Mouse (Mus musculus): Measurements from ENCODE around the gene Kbtbd4. TPM values are rescaled to one million over a fixed set of nuclear protein-coding genes. Genes with fewer than 3 reads are reported as not detected.

Gene Kbtbd4
- polyA plus RNA-seq, 1 experiment, result 12.1 TPM

DNA sequence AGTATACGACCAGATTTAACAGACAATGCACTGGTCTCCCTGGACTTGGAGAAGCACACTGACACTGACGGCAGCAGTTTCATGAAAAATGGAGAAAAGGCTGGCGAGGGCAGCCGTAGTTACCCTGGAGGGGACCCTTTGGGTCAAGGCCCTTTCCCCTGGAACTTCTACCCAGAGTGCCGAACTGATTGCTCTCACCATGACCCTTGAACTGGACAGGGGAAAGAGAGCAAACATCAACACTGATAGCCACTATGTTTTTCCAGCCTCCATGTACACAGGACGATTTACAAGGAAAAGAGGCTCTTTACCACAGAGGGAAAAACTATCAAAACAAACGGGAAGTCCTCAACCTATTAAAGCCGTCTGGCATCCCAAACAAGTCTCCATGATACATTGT lies 27.3 kb downstream of the Kbtbd4 start:
- no peak for DNase-seq (ENCODE audit: low read depth in 1 of 2, low spot score in 2 of 2)
- Histone ChIP-seq H3K27me3 (ENCODE audit: control insufficient read depth, insufficient read depth, low read length) (no peaks in the 10 kb centered on the region), H3K4me1 (ENCODE audit: control insufficient read depth, insufficient read depth, insufficient read length) (no peaks in the 10 kb centered on the region), H3K36me3 (ENCODE audit: control insufficient read depth, insufficient read depth, low read length) (no peaks in the 10 kb centered on the region), H3K4me3 (ENCODE audit: extremely low read depth, insufficient read depth, insufficient read length) (no peak overlapping the region), H3K27ac (ENCODE audit: insufficient read depth, low read length) (no peak overlapping the region)
- no peak for TF ChIP-seq CTCF (IDR thresholded peaks at IDR 0.05; ENCODE audit: extremely low read depth, insufficient read depth, insufficient read length, insufficient replicate concordance)
- no peak for TF ChIP-seq POLR2A (IDR thresholded peaks at IDR 0.05; ENCODE audit: low read depth, low read length)
- 87% methylated on average over 8 of the region's 8 CpGs for WGBS

DNA sequence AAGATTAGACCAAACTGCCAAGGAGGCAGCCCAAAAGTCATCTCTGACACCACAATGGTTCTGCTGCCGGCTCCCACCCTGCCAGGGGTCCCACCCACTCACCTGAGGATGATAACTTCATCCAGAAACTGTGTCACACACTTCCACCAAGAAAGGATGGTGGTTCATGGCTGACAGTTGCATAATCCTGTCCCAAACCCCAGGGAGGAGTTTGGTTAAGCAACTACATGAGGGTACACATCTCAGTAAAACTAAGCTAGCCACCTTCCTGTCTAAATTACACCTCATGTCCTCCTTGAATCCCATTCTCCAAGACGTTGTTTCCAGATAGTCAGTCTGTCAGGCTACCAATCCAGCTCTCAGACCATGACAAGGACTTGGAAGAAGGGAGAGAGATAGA lies 27.7 kb downstream of the Kbtbd4 start:
- Histone ChIP-seq H3K27ac (ENCODE audit: insufficient read depth, low read length) (no peak overlapping the region), H3K4me1 (ENCODE audit: control insufficient read depth, insufficient read depth, insufficient read length) (no peaks in the 10 kb centered on the region), H3K36me3 (ENCODE audit: control insufficient read depth, insufficient read depth, low read length) (no peaks in the 10 kb centered on the region), H3K27me3 (ENCODE audit: control insufficient read depth, insufficient read depth, low read length) (no peaks in the 10 kb centered on the region), H3K4me3 (ENCODE audit: extremely low read depth, insufficient read depth, insufficient read length) (no peak overlapping the region)
- WGBS, result 76% methylated on average over 2 of the region's 2 CpGs
- no peak for TF ChIP-seq CTCF (IDR thresholded peaks at IDR 0.05; ENCODE audit: extremely low read depth, insufficient read depth, insufficient read length, insufficient replicate concordance)
- no peak for TF ChIP-seq POLR2A (IDR thresholded peaks at IDR 0.05; ENCODE audit: low read depth, low read length)
- no peak for DNase-seq (ENCODE audit: low read depth in 1 of 2, low spot score in 2 of 2)

DNA sequence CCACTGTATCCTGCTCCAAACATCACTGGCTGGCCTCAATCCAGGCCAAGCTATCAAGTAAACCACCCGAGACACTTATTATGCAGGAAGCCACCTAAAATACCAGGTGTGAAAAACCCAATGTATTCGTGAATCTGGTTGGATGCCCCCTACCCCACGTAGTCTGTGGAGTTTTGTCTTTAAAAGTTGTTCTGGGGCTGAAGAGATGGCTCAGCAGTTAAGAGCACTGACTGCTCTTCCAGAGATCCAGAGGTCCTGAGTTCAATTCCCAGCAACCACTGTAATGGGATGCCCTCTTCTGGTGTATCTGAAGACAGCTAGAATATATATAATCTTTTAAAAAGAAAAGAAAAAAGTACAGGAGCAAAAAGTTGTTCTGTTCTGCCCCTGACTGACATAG lies 33.8 kb downstream of the Kbtbd4 start:
- Histone ChIP-seq H3K4me1 (ENCODE audit: control insufficient read depth, insufficient read depth, insufficient read length) (peaks cover 3% of the 10 kb centered on the region; the same call in 1 of the 2 replicates), H3K27ac (ENCODE audit: insufficient read depth, low read length) (no peak overlapping the region), H3K36me3 (ENCODE audit: control insufficient read depth, insufficient read depth, low read length) (no peaks in the 10 kb centered on the region), H3K4me3 (ENCODE audit: extremely low read depth, insufficient read depth, insufficient read length) (no peak overlapping the region), H3K27me3 (ENCODE audit: control insufficient read depth, insufficient read depth, low read length) (no peaks in the 10 kb centered on the region)
- TF ChIP-seq CTCF (IDR thresholded peaks at IDR 0.05; ENCODE audit: extremely low read depth, insufficient read depth, insufficient read length, insufficient replicate concordance), result no peak
- TF ChIP-seq POLR2A (IDR thresholded peaks at IDR 0.05; ENCODE audit: low read depth, low read length), result no peak
- 79% methylated on average over 3 of the region's 3 CpGs for WGBS
- DNase-seq (ENCODE audit: low read depth in 1 of 2, low spot score in 2 of 2), result no peak

DNA sequence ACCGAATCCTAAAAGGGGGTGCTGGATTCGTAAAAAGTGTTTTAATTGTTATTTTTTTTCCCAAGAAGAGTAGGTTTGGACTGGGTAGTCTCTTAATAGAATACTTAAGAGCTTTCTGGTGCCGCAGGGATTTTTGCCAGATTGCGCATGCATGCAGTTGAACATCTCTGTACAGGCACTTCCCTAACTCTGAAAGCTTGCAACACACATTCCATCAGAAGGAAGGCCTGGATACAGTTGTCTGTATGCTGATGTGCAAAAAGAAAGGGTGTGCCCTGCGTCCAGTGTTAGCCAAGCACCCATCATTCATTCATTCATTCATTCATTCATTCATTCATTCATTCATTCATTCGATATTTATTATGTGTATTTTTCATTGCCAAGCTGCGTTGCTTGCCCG lies 35.2 kb downstream of the Kbtbd4 start:
- Histone ChIP-seq H3K4me3 (ENCODE audit: extremely low read depth, insufficient read depth, insufficient read length) (peak overlapping the region; percentile 54), H3K27me3 (ENCODE audit: control insufficient read depth, insufficient read depth, low read length) (no peaks in the 10 kb centered on the region), H3K27ac (ENCODE audit: insufficient read depth, low read length) (0 out of 2 replicates have a peak overlapping the region, but pooled peaks have one; percentile 16), H3K4me1 (ENCODE audit: control insufficient read depth, insufficient read depth, insufficient read length) (peaks cover 3% of the 10 kb centered on the region; the same call in 1 of the 2 replicates), H3K36me3 (ENCODE audit: control insufficient read depth, insufficient read depth, low read length) (no peaks in the 10 kb centered on the region)
- DNase-seq (ENCODE audit: low read depth in 1 of 2, low spot score in 2 of 2), result no peak
- 44% methylated on average over 8 of the region's 8 CpGs for WGBS
- TF ChIP-seq CTCF (IDR thresholded peaks at IDR 0.05; ENCODE audit: extremely low read depth, insufficient read depth, insufficient read length, insufficient replicate concordance) (no peak), POLR2A (IDR thresholded peaks at IDR 0.05; ENCODE audit: low read depth, low read length) (no peak)

DNA sequence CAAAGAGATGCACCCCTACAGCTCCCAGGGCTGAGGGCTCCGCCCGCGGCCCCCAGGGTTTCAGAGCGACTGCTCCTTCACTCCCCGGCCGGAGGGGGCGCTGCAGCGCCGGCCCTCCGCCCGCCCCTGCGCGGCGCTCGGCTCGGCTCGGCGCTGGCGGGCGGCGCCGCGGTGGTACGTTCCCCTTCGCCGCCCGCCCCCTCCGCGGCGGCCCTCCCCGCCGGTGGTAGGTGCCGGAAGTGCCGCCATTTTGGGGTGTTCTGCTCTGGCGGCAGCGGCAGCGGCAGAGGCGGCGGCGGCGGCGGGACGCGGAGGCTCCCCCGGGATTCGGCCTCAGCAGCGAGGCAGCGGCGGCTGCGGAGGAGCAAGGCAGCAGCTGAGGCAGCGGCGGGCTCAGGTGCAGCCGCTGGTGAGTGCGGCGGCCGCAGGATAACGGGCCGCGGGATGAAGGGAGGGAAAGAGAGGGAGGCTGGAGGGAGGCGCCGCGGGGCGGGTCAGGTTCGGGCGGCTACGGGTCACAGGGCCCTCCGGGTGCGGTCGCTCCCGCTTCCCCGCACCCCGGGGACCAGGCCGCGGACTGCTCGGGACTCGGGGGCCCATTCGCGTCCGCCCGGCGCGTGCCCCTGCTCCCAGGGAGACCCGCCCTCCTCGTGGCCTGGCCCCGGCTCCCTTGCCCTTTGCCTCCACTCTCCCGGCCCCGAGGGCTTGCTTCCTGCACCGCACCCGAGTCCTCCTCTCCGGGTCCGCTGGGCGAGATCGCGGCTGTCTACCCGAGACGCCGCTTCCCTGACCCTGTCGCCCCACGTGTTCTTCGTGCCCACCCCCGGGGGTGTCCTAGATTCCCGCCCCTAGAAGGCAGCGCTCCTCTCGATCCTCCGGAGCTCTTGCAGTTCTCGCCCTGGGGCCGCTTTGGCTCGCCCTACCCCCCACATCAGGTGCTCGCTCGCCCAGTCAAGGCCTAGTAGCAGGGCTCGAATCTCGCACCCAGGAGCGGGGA lies 36.0 kb downstream of the Kbtbd4 start, which contains the start of gene Celf1:
TSS of gene Celf1 (plus strand) at position 150 of the 997 bp plus-strand sequence.
- H3K36me3 ChIP-seq (ENCODE audit: control insufficient read depth, insufficient read depth, low read length), result no peaks in the 10 kb centered on the region
- under 1% methylated on average over 90 of the region's 113 CpGs for WGBS
- peaks cover 3% of the 10 kb centered on the region; the same call in 1 of the 2 replicates for H3K4me1 ChIP-seq (ENCODE audit: control insufficient read depth, insufficient read depth, insufficient read length)
- peak within 1 kb of the TSS; percentile 90 for H3K27ac ChIP-seq (ENCODE audit: insufficient read depth, low read length)
- DNase-seq (ENCODE audit: low read depth in 1 of 2, low spot score in 2 of 2), result peak; percentile 69 to 82
- H3K27me3 ChIP-seq (ENCODE audit: control insufficient read depth, insufficient read depth, low read length), result no peaks in the 10 kb centered on the region
- H3K4me3 ChIP-seq (ENCODE audit: extremely low read depth, insufficient read depth, insufficient read length), result peak within 1 kb of the TSS; percentile 99
- TF ChIP-seq POLR2A (IDR thresholded peaks at IDR 0.05; ENCODE audit: low read depth, low read length), result peak; percentile 18; the same call in 1 of the 2 replicates
- peak; percentile 65; the same call in 1 of the 2 replicates for TF ChIP-seq CTCF (IDR thresholded peaks at IDR 0.05; ENCODE audit: extremely low read depth, insufficient read depth, insufficient read length, insufficient replicate concordance)

DNA sequence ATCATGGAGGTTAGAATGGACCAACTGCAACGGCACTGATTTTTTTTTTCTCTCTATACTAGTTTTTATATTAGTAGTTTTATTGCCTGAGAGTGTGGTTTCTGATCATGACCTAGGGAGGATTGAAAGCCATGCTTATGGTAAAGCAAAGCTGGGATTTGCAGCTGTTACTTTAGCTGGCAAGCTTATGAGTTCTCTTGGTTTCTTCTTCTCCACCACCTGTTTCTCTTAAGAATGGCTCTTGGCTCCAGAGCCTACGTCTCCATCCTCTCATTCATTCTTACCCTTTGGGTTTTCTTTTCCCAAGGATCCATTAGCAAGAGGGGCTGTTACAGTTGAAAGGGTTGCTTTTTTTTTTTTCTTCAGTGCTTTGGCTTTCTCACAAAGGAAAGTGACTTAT lies 37.2 kb downstream of the Kbtbd4 start:
- DNase-seq (ENCODE audit: low read depth in 1 of 2, low spot score in 2 of 2), result no peak
- WGBS, result 71% methylated on average over 2 of the region's 2 CpGs
- Histone ChIP-seq H3K4me3 (ENCODE audit: extremely low read depth, insufficient read depth, insufficient read length) (no peak overlapping the region), H3K36me3 (ENCODE audit: control insufficient read depth, insufficient read depth, low read length) (no peaks in the 10 kb centered on the region), H3K27me3 (ENCODE audit: control insufficient read depth, insufficient read depth, low read length) (no peaks in the 10 kb centered on the region), H3K4me1 (ENCODE audit: control insufficient read depth, insufficient read depth, insufficient read length) (peaks cover 3% of the 10 kb centered on the region; the same call in 1 of the 2 replicates), H3K27ac (ENCODE audit: insufficient read depth, low read length) (no peak overlapping the region)
- TF ChIP-seq CTCF (IDR thresholded peaks at IDR 0.05; ENCODE audit: extremely low read depth, insufficient read depth, insufficient read length, insufficient replicate concordance), result no peak
- TF ChIP-seq POLR2A (IDR thresholded peaks at IDR 0.05; ENCODE audit: low read depth, low read length), result no peak
